Comparison of ENCODE assay signal across 8 mouse cellular contexts in the genomic region with DNA sequence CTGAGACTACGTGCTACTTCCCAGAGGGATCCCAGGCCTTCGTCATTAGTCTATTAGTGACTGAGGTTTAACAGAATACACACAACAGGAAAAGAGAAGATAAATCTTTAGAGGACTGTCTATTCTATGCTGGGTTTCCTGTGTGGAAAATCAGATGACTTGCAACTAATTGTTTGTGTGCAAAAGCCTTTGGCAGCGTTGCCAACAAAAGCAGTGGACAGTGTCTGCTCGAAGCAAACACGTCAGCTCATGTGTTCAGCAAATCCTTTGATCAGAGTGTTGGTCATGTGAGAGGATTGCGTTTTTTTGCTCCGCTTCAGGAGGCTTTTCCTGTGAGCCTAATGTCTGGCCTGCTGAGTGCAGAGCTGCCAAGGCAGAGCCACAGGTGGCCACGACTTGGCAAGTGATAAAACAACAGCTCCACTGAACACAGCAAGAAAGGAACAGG.
DNase-seq lines count a peak whose midpoint lies in the region; ATAC-seq lines count a peak whose summit lies in the region.

No protein-coding gene starts in this region.

- no peak overlapping the region; the same call in 1 of the 2 replicates for H3K27ac ChIP-seq in hindbrain, embryonic 14.5 days
- H3K27ac ChIP-seq in midbrain, embryonic 16.5 days (ENCODE audit: low read length) = no peak overlapping the region

- 0 out of 2 replicates have a peak, but pooled peaks cover 3% of the 10 kb centered on the region for H3K4me1 ChIP-seq in hindbrain, embryonic 14.5 days (replicated peaks; ENCODE audit: control insufficient read depth, insufficient read depth, low read length)
- peaks cover 7% of the 10 kb centered on the region for H3K4me1 ChIP-seq in midbrain, embryonic 16.5 days (ENCODE audit: control insufficient read depth, insufficient read depth, low read length)

- intact Hi-C loops in left cerebral cortex, postnatal 25 days (cut with DNase I) = loop anchor here (5.0 kb wide), 1 partner anchor 97 kb away; no protein-coding TSS in a partner anchor

- H3K36me3 ChIP-seq in hindbrain, embryonic 14.5 days (replicated peaks; ENCODE audit: control insufficient read depth, insufficient read depth) = no peaks in the 10 kb centered on the region
- no peaks in the 10 kb centered on the region for H3K36me3 ChIP-seq in midbrain, embryonic 16.5 days (ENCODE audit: control insufficient read depth, insufficient read depth, low read length)

- H3K9me3 ChIP-seq in hindbrain, embryonic 14.5 days (ENCODE audit: control insufficient read depth, low read length) = no peaks in the 10 kb centered on the region
- no peaks in the 10 kb centered on the region for H3K9me3 ChIP-seq in midbrain, embryonic 16.5 days (replicated peaks; ENCODE audit: control insufficient read depth, low read length, poor library complexity, severe bottlenecking)

- WGBS in hindbrain, embryonic 14.5 days = 7% methylated on average over 8 of the region's 8 CpGs
- 3% methylated on average over 8 of the region's 8 CpGs for WGBS in midbrain, embryonic 16.5 days

- no peaks in the 10 kb centered on the region for H3K27me3 ChIP-seq in hindbrain, embryonic 14.5 days (ENCODE audit: control insufficient read depth, insufficient read depth, low read length)
- no peaks in the 10 kb centered on the region for H3K27me3 ChIP-seq in midbrain, embryonic 16.5 days (ENCODE audit: control insufficient read depth, insufficient read depth, low read depth, low read length)

- no peak overlapping the region for H3K9ac ChIP-seq in hindbrain, embryonic 14.5 days
- H3K9ac ChIP-seq in midbrain, embryonic 16.5 days (ENCODE audit: low read depth, low read length) = no peak overlapping the region

- DNase-seq in adrenal gland, postnatal 10 days = peak; percentile 56
- DNase-seq in cerebellum, adult 9-11 months = peak; percentile 17
- DNase-seq in hindbrain, embryonic 14.5 days (ENCODE audit: low spot score) = peak; percentile 73
- DNase-seq in left cerebral cortex, postnatal 25 days (ENCODE audit: low spot score in 2 of 2) = peak; percentile 24 to 52
- DNase-seq in B cell, adult 2 months = no peak
- DNase-seq in urinary bladder, postnatal 25 days (ENCODE audit: low spot score) = no peak

- H3K4me2 ChIP-seq in hindbrain, embryonic 14.5 days (replicated peaks) = peak overlapping the region; percentile 3; the same call in 1 of the 2 replicates
- H3K4me2 ChIP-seq in midbrain, embryonic 16.5 days (ENCODE audit: low read length) = peak overlapping the region; percentile 5; the same call in 1 of the 2 replicates

- ATAC-seq in frontal cortex, adult (ENCODE audit: low TSS enrichment) = peak; percentile 64
- ATAC-seq in hindbrain, embryonic 14.5 days (ENCODE audit: low FRiP score) = peak; percentile 94
- ATAC-seq in midbrain, embryonic 16.5 days = peak; percentile 94

- H3K4me3 ChIP-seq in hindbrain, embryonic 14.5 days (replicated peaks; ENCODE audit: low read length) = no peak overlapping the region
- H3K4me3 ChIP-seq in midbrain, embryonic 16.5 days (ENCODE audit: low read depth, low read length) = no peak overlapping the region

Comparison
In these comparisons a context has a peak if more than half of its experiments do, and no peak if none do; other contexts are left out.
1. DNase-seq: peak in adrenal gland, postnatal 10 days (single experiment), cerebellum, adult 9-11 months (single experiment), hindbrain, embryonic 14.5 days (single experiment) and left cerebral cortex, postnatal 25 days (2 of 2); none in B cell, adult 2 months (0 of 2) and urinary bladder, postnatal 25 days (single experiment).
2. Peak in every context shown above with its lines, with median percentiles within 50 percentile points of each other: ATAC-seq.